Mouse (Mus musculus) MEL (cell line): ENCODE measurements around the gene Qtrt2. TPM values are rescaled to one million over a fixed set of nuclear protein-coding genes. Genes with fewer than 3 reads are reported as not detected.

Experiments used
- DNase-seq: peaks from one replicate; pipeline ENCODE4 v3.0.0; 2011; ENCODE audit warnings: low read depth, low spot score
- H3K27ac ChIP-seq: 2 replicates; pipeline ENCODE4 v1.5.1; 2012; ENCODE audit warnings: low read depth, mild to moderate bottlenecking, control low read depth, low read length, moderate library complexity; ENCODE audit not compliant: control insufficient read depth
- H3K27me3 ChIP-seq, 2 experiments: fragments of 150-350 bp in 1 of 2; sonication (generic) in 1 of 2; 2 replicates each; pipeline ENCODE4 v1.6.1; 2012; ENCODE audit warnings: low read length in 2 of 2, mild to moderate bottlenecking in 2 of 2, improper control_type of control experiment in 1 of 2, moderate library complexity in 1 of 2; ENCODE audit not compliant: insufficient read depth in 2 of 2, control insufficient read depth in 1 of 2
- H3K36me3 ChIP-seq, 2 experiments: 2 replicates each; pipeline ENCODE4 v1.6.1; 2012 to 2014; ENCODE audit warnings: low read length in 2 of 2, improper control_type of control experiment in 1 of 2, inconsistent platforms in 1 of 2, mild to moderate bottlenecking in 1 of 2; ENCODE audit not compliant: insufficient read depth in 2 of 2, control insufficient read depth in 1 of 2
- H3K4me1 ChIP-seq, 2 experiments: fragments of 150-350 bp in 1 of 2; sonication (generic) in 1 of 2; 2 replicates each; pipeline ENCODE4 v1.6.1; 2012; ENCODE audit warnings: low read length in 2 of 2, improper control_type of control experiment in 1 of 2, mild to moderate bottlenecking in 1 of 2; ENCODE audit not compliant: insufficient read depth in 2 of 2, control insufficient read depth in 1 of 2
- H3K4me3 ChIP-seq, 2 experiments: fragments of 150-350 bp in 1 of 2; sonication (generic) in 1 of 2; 2 replicates each; pipeline ENCODE4 v1.5.1; 2012; ENCODE audit warnings: low read depth in 2 of 2, low read length in 2 of 2, mild to moderate bottlenecking in 2 of 2, moderate library complexity in 2 of 2, control low read depth in 1 of 2, improper control_type of control experiment in 1 of 2; ENCODE audit not compliant: control insufficient read depth in 1 of 2, insufficient read depth in 1 of 2
- H3K79me2 ChIP-seq: 2 replicates; pipeline ENCODE4 v1.6.1; 2012; ENCODE audit warnings: mild to moderate bottlenecking, low read length, moderate library complexity; ENCODE audit not compliant: control insufficient read depth, poor library complexity, insufficient read depth
- H3K9ac ChIP-seq: 2 replicates; pipeline ENCODE4 v1.6.1; 2012; ENCODE audit warnings: low read depth, mild to moderate bottlenecking, control low read depth, low read length, moderate library complexity; ENCODE audit not compliant: control insufficient read depth, poor library complexity, severe bottlenecking
- H3K9me3 ChIP-seq: fragments of 150-350 bp; sonication (generic); replicated peaks from 2 replicates; pipeline ENCODE4 v1.6.1; 2012; ENCODE audit warnings: mild to moderate bottlenecking, low read length, improper control_type of control experiment, moderate library complexity; ENCODE audit not compliant: insufficient read depth
- CTCF ChIP-seq, 3 experiments: IDR thresholded peaks in 2 of 3; conservative IDR thresholded peaks in 1 of 3; 2 replicates each; pipeline ENCODE4 v1.5.1; 2011 to 2012; ENCODE audit warnings: low read length in 3 of 3, low read depth in 2 of 3, mild to moderate bottlenecking in 2 of 3, improper control_type of control experiment in 1 of 3, inconsistent platforms in 1 of 3, mixed read lengths in 1 of 3, moderate library complexity in 1 of 3; ENCODE audit not compliant: control insufficient read depth in 1 of 3, insufficient read depth in 1 of 3, poor library complexity in 1 of 3, severe bottlenecking in 1 of 3
- ETS1 ChIP-seq: IDR thresholded peaks from 2 replicates; pipeline ENCODE4 v1.6.1; 2012; ENCODE audit warnings: low read depth, mild to moderate bottlenecking, inconsistent platforms, low read length, improper control_type of control experiment, moderate library complexity
- GATA1 ChIP-seq: IDR thresholded peaks from 2 replicates; pipeline ENCODE4 v1.6.1; 2011; ENCODE audit warnings: low read depth, low read length, improper control_type of control experiment
- HCFC1 ChIP-seq: IDR thresholded peaks from 2 replicates; pipeline ENCODE4 v1.6.1; 2012; ENCODE audit warnings: low read depth, mild to moderate bottlenecking, inconsistent platforms, low read length, improper control_type of control experiment, moderate library complexity
- KAT2A ChIP-seq: conservative IDR thresholded peaks from 2 replicates; pipeline ENCODE4 v1.6.1; 2012; ENCODE audit warnings: low read depth, low read length, improper control_type of control experiment, inconsistent platforms
- MEF2A ChIP-seq: IDR thresholded peaks from 2 replicates; pipeline ENCODE4 v1.6.1; 2014; ENCODE audit warnings: low read depth, mild to moderate bottlenecking, inconsistent platforms, low read length, improper control_type of control experiment; ENCODE audit not compliant: poor library complexity, insufficient replicate concordance, severe bottlenecking; ENCODE audit errors: extremely low read depth
- MYC ChIP-seq: IDR thresholded peaks from 2 replicates; pipeline ENCODE4 v1.6.1; 2011; ENCODE audit warnings: low read depth, mild to moderate bottlenecking, low read length, improper control_type of control experiment, moderate library complexity
- NRF1 ChIP-seq: IDR thresholded peaks from 2 replicates; pipeline ENCODE4 v1.6.1; 2014; ENCODE audit warnings: low read depth, mild to moderate bottlenecking, inconsistent platforms, low read length, improper control_type of control experiment, moderate library complexity; ENCODE audit not compliant: poor library complexity, insufficient read depth, severe bottlenecking
- POLR2AphosphoS5 ChIP-seq: IDR thresholded peaks from 2 replicates; pipeline ENCODE4 v1.6.1; 2012; ENCODE audit warnings: low read depth, borderline replicate concordance, mild to moderate bottlenecking, inconsistent platforms, low read length, moderate library complexity, mixed read lengths
- RCOR1 ChIP-seq: IDR thresholded peaks from 2 replicates; pipeline ENCODE4 v1.6.1; 2012; ENCODE audit warnings: low read depth, mild to moderate bottlenecking, inconsistent platforms, low read length, improper control_type of control experiment
- TAL1 ChIP-seq: IDR thresholded peaks from 2 replicates; pipeline ENCODE4 v1.6.1; 2012; ENCODE audit warnings: mild to moderate bottlenecking, inconsistent platforms, low read length, moderate library complexity, mixed read lengths
- TBP ChIP-seq: IDR thresholded peaks from 2 replicates; pipeline ENCODE4 v1.8.0; 2011; ENCODE audit warnings: low read depth, low read length, improper control_type of control experiment
- TCF12 ChIP-seq: IDR thresholded peaks from 2 replicates; pipeline ENCODE4 v1.6.1; 2014; ENCODE audit warnings: low read depth, mild to moderate bottlenecking, inconsistent platforms, low read length, improper control_type of control experiment, moderate library complexity
- USF2 ChIP-seq, 2 experiments: IDR thresholded peaks; 2 replicates each; pipeline ENCODE4 v1.6.1; 2011 to 2012; ENCODE audit warnings: improper control_type of control experiment in 2 of 2, low read length in 2 of 2, borderline replicate concordance in 1 of 2, inconsistent platforms in 1 of 2, low read depth in 1 of 2, mild to moderate bottlenecking in 1 of 2; ENCODE audit not compliant: insufficient read depth in 1 of 2
- ZNF384 ChIP-seq: IDR thresholded peaks from 2 replicates; pipeline ENCODE4 v1.6.1; 2012; ENCODE audit warnings: low read depth, mild to moderate bottlenecking, inconsistent platforms, low read length, improper control_type of control experiment
- polyA plus RNA-seq, 2 experiments: library from polyadenylated mRNA; stranded (reverse) in 1 of 2; unstranded in 1 of 2; fragments of >175 nt in 1 of 2; fragments of >200 nt in 1 of 2; gene quantifications; 2 replicates each; pipeline versions ENCODE4 v1.2.1 to v1.2.4; 2012; ENCODE audit warnings: low replicate concordance in 2 of 2, low read depth in 1 of 2; ENCODE audit not compliant: insufficient read length in 2 of 2, insufficient read depth in 1 of 2, missing spikeins in 1 of 2
- total RNA-seq: library from RNA; depleted of rRNA; stranded (reverse); fragments of 300-350 nt; gene quantifications from 2 replicates; pipeline ENCODE4 v1.2.3, GENCODE M21; 2012

Gene Qtrt2
- total and polyA plus RNA-seq, 3 experiments, result 37.6 to 68.4 (median 47.9) TPM

DNA sequence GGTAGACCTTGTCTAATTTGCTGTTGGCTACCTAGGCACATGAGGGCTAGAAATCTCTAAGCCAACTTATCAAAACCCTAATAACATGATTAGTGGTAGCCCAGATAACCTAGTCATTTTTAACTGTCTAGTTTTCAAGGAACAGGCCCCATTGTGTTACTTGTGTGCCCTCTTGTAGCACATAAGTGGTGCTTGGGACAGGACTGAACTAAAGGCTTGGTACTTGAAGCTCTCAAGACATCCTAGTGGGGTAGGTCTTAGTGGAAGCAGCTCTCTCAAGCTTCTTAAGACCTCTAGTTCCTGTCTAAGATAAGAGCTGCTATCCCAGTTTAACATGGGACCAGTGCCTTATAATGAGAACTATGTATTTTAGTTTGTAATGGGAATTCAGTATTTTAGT, 4.0 kb upstream of the Qtrt2 start:
- no peak overlapping the region for H3K27ac ChIP-seq
- no peak for DNase-seq

DNA sequence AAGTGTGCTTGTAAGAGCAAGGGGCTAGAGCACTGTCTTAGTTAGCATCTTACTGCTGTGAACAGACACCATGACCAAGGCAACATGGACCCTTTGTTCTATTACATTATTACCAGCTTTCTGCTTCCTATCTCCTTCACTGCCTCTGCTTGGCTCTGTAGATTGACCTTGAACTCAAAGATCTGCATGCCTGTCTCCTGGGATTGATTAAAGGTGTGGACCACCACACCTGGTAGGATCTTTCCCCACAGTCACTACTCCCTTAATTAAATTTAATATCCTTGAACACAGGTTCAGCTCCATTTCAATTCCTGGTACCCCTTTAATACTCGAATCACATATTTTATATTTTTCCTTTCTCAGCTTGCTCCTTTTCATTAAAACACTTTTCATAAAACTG, 763 bp downstream of the Qtrt2 start:
- Histone ChIP-seq H3K4me1 (no peaks in the 10 kb centered on the region), H3K36me3 (peaks cover 0 to 3% of the 10 kb centered on the region in 2 experiments; a peak in 1 of 4 replicates), H3K9me3 (no peaks in the 10 kb centered on the region), H3K79me2 (no peaks in the 10 kb centered on the region), H3K9ac (no peak overlapping the region), H3K27me3 (no peaks in the 10 kb centered on the region), H3K4me3 (no peak overlapping the region), H3K27ac (no peak overlapping the region)
- TF ChIP-seq MYC, result no peak
- no peak for TF ChIP-seq RCOR1
- TF ChIP-seq TBP, result no peak
- TF ChIP-seq TAL1, result no peak
- no peak for TF ChIP-seq CTCF (IDR thresholded peaks at IDR 0.05 in 2 of 3, conservative IDR thresholded peaks at IDR 0.05 in 1 of 3; ENCODE audit: control insufficient read depth in 1 of 3, insufficient read depth in 1 of 3, low read depth in 2 of 3, low read length in 3 of 3, poor library complexity in 1 of 3, severe bottlenecking in 1 of 3)
- TF ChIP-seq GATA1, result no peak
- no peak for TF ChIP-seq TCF12
- DNase-seq, result no peak

More for the DNA sequence above, 4.0 kb upstream of the Qtrt2 start:
- TF ChIP-seq POLR2AphosphoS5 (no peak), USF2 (IDR thresholded peaks at IDR 0.05; ENCODE audit: borderline replicate concordance in 1 of 2, insufficient read depth in 1 of 2, low read depth in 1 of 2, low read length in 2 of 2) (no peak), HCFC1 (no peak), KAT2A (no peak), GATA1 (no peak), TAL1 (no peak), ETS1 (no peak), ZNF384 (no peak), MEF2A (no peak), MYC (no peak), NRF1 (no peak), TBP (no peak)
- Histone ChIP-seq H3K9ac (no peak overlapping the region), H3K4me1 (no peaks in the 10 kb centered on the region), H3K36me3 (no peaks in the 10 kb centered on the region), H3K9me3 (no peaks in the 10 kb centered on the region), H3K4me3 (no peak overlapping the region), H3K79me2 (no peaks in the 10 kb centered on the region), H3K27me3 (no peaks in the 10 kb centered on the region)
